In the genomic region with DNA sequence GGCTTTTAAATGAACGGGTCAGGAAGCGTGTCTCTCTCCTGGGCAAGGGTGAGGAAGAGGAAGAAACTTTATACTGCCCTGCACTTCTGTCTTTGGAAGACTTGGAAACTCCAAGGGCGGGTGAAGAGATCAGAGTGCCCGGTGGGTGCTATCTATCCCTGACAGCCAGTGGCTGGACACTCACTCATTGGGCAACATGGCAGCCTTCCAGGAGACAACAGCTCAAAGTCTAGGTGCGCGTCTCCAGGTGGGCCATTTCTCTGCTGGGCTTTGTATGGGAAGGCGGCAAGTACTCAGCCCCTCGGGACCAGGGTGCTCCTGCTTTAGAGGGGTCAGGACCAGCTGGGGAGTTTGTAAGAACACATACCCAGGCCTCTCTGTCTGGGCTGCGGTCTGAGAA, we compare ENCODE assay signal across 17 mouse cellular contexts.
DNase-seq lines count a peak whose midpoint lies in the region.
"Had no signal": no experiment of that assay in that cellular context is flagged by ENCODE, and none has a peak within 500 bp of the region (broad histone marks: within the 10 kb centered on the region; RNA-seq: fewer than 3 reads in every experiment).

No protein-coding gene starts in this region.

- peak; percentile 35 for DNase-seq in kidney, adult 18-20 months
- DNase-seq in kidney, postnatal 10 days, result no peak
- DNase-seq in kidney, adult 9 months, result peak; percentile 66
- no peak for DNase-seq in kidney, postnatal 4 days
- DNase-seq in kidney, postnatal 14 days, result peak; percentile 34
- DNase-seq in kidney, postnatal 36 days, result peak; percentile 70 to 72
- no peak for DNase-seq in layer of hippocampus, adult 9-11 months
- DNase-seq: adrenal gland, postnatal 10 days; adrenal gland, postnatal 36 days; B cell, adult 2 months; cerebellum, adult 18-20 months; cerebellum, adult 9-10 months; cerebellum, postnatal 25 days; gastrocnemius, postnatal 25 days; heart, adult 18-20 months; heart, postnatal 10 days; heart, postnatal 36 days had no signal

Comparison
In these comparisons a context has a peak if more than half of its experiments do, and no peak if none do; other contexts are left out.
1. DNase-seq: peak in kidney, adult 18-20 months (single experiment), kidney, adult 9 months (single experiment), kidney, postnatal 14 days (single experiment) and kidney, postnatal 36 days (2 of 2); none in kidney, postnatal 10 days (single experiment), kidney, postnatal 4 days (0 of 2) and layer of hippocampus, adult 9-11 months (single experiment).